Mouse (Mus musculus): Measurements from ENCODE around the gene Smarcd1. TPM values are rescaled to one million over a fixed set of nuclear protein-coding genes. Genes with fewer than 3 reads are reported as not detected.
"Not testable (repeated sequence)": the region's sequence is repeated elsewhere in the genome, so short reads cannot be mapped to it uniquely, and the experiment has no call there.

Smarcd1 gene
- total RNA-seq, 2 experiments from 2014 or later: 9.7 to 15.5 TPM

- ATAC-seq (replicated peaks; ENCODE audit: low FRiP score, poor library complexity, severe bottlenecking): not testable (repeated sequence)
Observed at GRCm38 (mm10) chr15:99727039-99727438, 25.1 kb downstream of the Smarcd1 start.

DNA sequence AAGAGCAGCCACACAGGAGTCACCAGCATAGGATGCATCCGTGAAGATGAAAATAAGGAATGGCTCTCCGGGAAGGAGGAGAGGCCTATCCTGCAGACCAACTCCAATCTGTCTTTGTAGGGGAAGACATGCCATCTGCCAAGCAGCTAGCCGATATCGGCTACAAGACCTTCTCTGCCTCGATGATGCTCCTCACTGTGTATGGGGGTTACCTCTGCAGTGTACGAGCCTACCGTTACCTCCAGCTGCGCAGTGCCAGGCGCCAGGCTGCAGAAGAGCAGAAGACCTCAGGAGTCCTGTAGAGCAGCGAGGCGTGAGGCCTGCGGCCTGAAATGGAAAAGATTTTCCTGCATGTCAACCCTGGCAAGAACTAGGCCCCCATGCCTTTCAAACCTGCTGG lies 25.6 kb downstream of the Smarcd1 start:
- no peak for ATAC-seq (replicated peaks; ENCODE audit: low FRiP score, poor library complexity, severe bottlenecking)

- ATAC-seq (replicated peaks; ENCODE audit: low FRiP score, poor library complexity, severe bottlenecking): no peak
Observed at GRCm38 (mm10) chr15:99728211-99728610, 26.3 kb downstream of the Smarcd1 start.

GRCm38 (mm10) chr15:99729056-99729783 lies 27.3 kb downstream of the Smarcd1 start:
- ATAC-seq (replicated peaks; ENCODE audit: low FRiP score, poor library complexity, severe bottlenecking): no peak

DNA sequence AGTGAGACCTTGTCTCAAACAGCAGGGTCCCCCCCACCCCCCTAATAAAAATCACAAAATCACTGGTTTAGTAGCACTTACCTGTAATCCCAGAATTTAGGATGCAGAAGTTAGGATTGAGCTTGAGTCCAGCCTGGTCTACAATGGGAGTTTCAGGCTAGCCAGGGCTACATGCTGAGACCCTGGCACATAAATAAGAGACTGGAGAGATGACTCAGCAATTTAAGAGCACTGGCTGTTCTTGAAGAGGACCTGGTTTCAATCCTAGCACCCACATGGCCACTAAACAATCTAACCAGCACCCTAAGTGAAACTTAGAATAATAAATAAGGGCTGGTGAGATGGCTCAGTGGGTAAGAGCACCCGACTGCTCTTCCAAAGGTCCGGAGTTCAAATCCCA lies 29.2 kb downstream of the Smarcd1 start:
- no peak for ATAC-seq (replicated peaks; ENCODE audit: low FRiP score, poor library complexity, severe bottlenecking)

DNA sequence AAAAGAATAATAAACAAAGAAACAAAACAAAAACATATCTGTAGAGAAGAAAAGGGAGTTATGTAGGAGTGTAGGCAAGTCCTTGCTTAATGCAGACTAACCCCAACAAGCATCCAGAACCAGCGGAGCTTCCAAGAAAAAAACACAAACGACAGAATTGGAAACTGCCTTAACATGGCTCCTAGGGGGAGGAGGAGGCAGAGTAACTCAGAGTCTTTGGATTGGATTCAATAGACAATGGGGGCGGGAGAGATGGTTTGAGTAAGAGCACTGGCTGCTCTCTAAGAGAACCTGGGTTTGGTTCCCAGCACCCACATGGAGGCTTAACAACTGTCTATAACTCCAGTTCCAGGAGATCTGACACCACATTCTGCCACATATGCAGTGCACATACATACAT lies 29.7 kb downstream of the Smarcd1 start:
- ATAC-seq (replicated peaks; ENCODE audit: low FRiP score, poor library complexity, severe bottlenecking): no peak

DNA sequence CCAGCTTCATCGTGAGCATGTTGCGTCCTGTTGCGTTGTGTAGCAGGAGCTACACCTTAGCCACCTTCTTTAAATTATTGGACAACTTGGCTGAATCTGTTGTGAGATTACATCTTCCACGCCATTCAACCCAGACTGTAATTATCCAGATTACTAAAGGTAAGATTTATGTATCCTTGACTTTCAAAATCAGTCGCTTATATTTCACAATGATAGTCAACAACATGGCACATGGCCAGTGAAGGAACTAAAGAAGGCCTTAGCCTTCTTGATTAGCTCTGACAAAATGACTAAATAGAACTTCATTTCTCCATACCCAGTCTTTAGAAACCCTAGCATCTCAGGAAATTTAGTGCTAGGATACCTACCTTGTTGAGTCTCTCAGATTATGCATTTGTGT lies 31.3 kb downstream of the Smarcd1 start:
- no peak for ATAC-seq (replicated peaks; ENCODE audit: low FRiP score, poor library complexity, severe bottlenecking)

DNA sequence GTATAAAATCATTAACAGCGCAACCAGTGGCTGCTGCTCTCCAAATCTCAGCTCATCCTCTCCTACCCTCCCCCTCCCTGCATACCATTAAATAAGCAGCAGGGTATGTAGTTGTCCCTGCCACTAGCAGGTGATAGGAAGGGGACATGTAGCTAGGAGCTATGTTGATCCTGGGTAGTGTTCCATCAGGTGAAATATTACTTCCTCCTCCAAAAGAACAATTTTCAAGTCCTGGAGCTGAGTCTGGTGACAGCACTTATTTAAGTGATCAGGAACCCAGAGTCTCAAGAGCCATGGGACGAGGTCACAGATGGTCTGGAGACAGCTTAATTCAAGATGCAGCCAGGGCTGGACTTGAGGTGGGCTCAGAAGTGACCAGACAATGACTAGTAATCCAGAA lies 33.7 kb downstream of the Smarcd1 start:
- no peak for ATAC-seq (replicated peaks; ENCODE audit: low FRiP score, poor library complexity, severe bottlenecking)

- ATAC-seq (replicated peaks; ENCODE audit: low FRiP score, poor library complexity, severe bottlenecking): no peak
Observed at GRCm38 (mm10) chr15:99736675-99737074, 34.7 kb downstream of the Smarcd1 start.

- no peak for ATAC-seq (replicated peaks; ENCODE audit: low FRiP score, poor library complexity, severe bottlenecking)
Observed at GRCm38 (mm10) chr15:99740229-99740628, 38.3 kb downstream of the Smarcd1 start.

- ATAC-seq (replicated peaks; ENCODE audit: low FRiP score, poor library complexity, severe bottlenecking): no peak
Observed at GRCm38 (mm10) chr15:99754204-99754603, 52.3 kb downstream of the Smarcd1 start.

Other genes with a start within 250 kb of the Smarcd1 start
- 0.84 TPM in 1 of 2 replicates, not detected in the other for gene Nckap5l, start 244.4 kb upstream of the Smarcd1 start, total RNA-seq (2015; ENCODE audit: low replicate concordance)
- not detected in 2 replicates for gene Nckap5l, start 244.4 kb upstream of the Smarcd1 start, total RNA-seq (2017; ENCODE audit: low replicate concordance)
- 1.3 and 1.4 TPM in 2 replicates for gene Bcdin3d, start 227.4 kb upstream of the Smarcd1 start, total RNA-seq (2015; ENCODE audit: low replicate concordance)
- gene Bcdin3d, start 227.4 kb upstream of the Smarcd1 start, total RNA-seq (2017; ENCODE audit: low replicate concordance): 0.51 and 1.3 TPM in 2 replicates
- gene Faim2, start 174.0 kb upstream of the Smarcd1 start, total RNA-seq (2015; ENCODE audit: low replicate concordance): not detected in 2 replicates
- 0.38 TPM in 1 of 2 replicates, not detected in the other for gene Faim2, start 174.0 kb upstream of the Smarcd1 start, total RNA-seq (2017; ENCODE audit: low replicate concordance)
- gene Aqp2, start 123.1 kb upstream of the Smarcd1 start, total RNA-seq (2015; ENCODE audit: low replicate concordance): not detected in 2 replicates
- gene Aqp2, start 123.1 kb upstream of the Smarcd1 start, total RNA-seq (2017; ENCODE audit: low replicate concordance): not detected in 2 replicates
- not detected in 2 replicates for gene Aqp5, start 111.3 kb upstream of the Smarcd1 start, total RNA-seq (2015; ENCODE audit: low replicate concordance)
- not detected in 2 replicates for gene Aqp5, start 111.3 kb upstream of the Smarcd1 start, total RNA-seq (2017; ENCODE audit: low replicate concordance)
- not detected in 2 replicates for gene Aqp6, start 100.7 kb upstream of the Smarcd1 start, total RNA-seq (2015; ENCODE audit: low replicate concordance)
- not detected in 2 replicates for gene Aqp6, start 100.7 kb upstream of the Smarcd1 start, total RNA-seq (2017; ENCODE audit: low replicate concordance)
- 248 and 272 TPM in 2 replicates for gene Racgap1, start 50.5 kb upstream of the Smarcd1 start, total RNA-seq (2015; ENCODE audit: low replicate concordance)
- gene Racgap1, start 50.5 kb upstream of the Smarcd1 start, total RNA-seq (2017; ENCODE audit: low replicate concordance): 292 and 327 TPM in 2 replicates
- gene Asic1, start 31.8 kb upstream of the Smarcd1 start, total RNA-seq (2015; ENCODE audit: low replicate concordance): not detected in 2 replicates
- not detected in 2 replicates for gene Asic1, start 31.8 kb upstream of the Smarcd1 start, total RNA-seq (2017; ENCODE audit: low replicate concordance)
- gene Gm17349, start 3.4 kb downstream of the Smarcd1 start, total RNA-seq (2015; ENCODE audit: low replicate concordance): not detected in 2 replicates
- not detected in 2 replicates for gene Gm17349, start 3.4 kb downstream of the Smarcd1 start, total RNA-seq (2017; ENCODE audit: low replicate concordance)
- gene Gpd1, start 15.4 kb downstream of the Smarcd1 start, total RNA-seq (2015; ENCODE audit: low replicate concordance): 2.1 and 2.9 TPM in 2 replicates
- gene Gpd1, start 15.4 kb downstream of the Smarcd1 start, total RNA-seq (2017; ENCODE audit: low replicate concordance): 5.4 and 8.2 TPM in 2 replicates
- gene Cox14, start 23.5 kb downstream of the Smarcd1 start, total RNA-seq (2015; ENCODE audit: low replicate concordance): 11.3 and 15.5 TPM in 2 replicates
- 7.1 and 17.1 TPM in 2 replicates for gene Cox14, start 23.5 kb downstream of the Smarcd1 start, total RNA-seq (2017; ENCODE audit: low replicate concordance)
- 9.4 and 19.7 TPM in 2 replicates for gene Cers5, start 70.8 kb downstream of the Smarcd1 start, total RNA-seq (2015; ENCODE audit: low replicate concordance)
- gene Cers5, start 70.8 kb downstream of the Smarcd1 start, total RNA-seq (2017; ENCODE audit: low replicate concordance): 3.3 and 7.6 TPM in 2 replicates
- 3.2 and 6.7 TPM in 2 replicates for gene Lima1, start 173.3 kb downstream of the Smarcd1 start, total RNA-seq (2015; ENCODE audit: low replicate concordance)
- gene Lima1, start 173.3 kb downstream of the Smarcd1 start, total RNA-seq (2017; ENCODE audit: low replicate concordance): 2.1 and 5.3 TPM in 2 replicates